Mouse (Mus musculus) myocyte (in vitro differentiated cells): Measurements from ENCODE around the gene Creb5. TPM values are rescaled to one million over a fixed set of nuclear protein-coding genes. Genes with fewer than 3 reads are reported as not detected.

Experiments
- H3K27me3 ChIP-seq: one replicate; pipeline ENCODE4 v1.6.1; 2011; ENCODE audit not compliant: control insufficient read depth, insufficient read depth, insufficient read length
- H3K36me3 ChIP-seq: one replicate; pipeline ENCODE4 v1.6.1; 2011; ENCODE audit not compliant: control insufficient read depth, insufficient read depth
- H3K4me2 ChIP-seq: one replicate; pipeline ENCODE4 v1.6.1; 2011; ENCODE audit warnings: low read depth, control low read depth
- H3K4me3 ChIP-seq: one replicate; pipeline ENCODE4 v1.5.1; 2011; ENCODE audit warnings: mild to moderate bottlenecking, control low read depth, moderate library complexity
- H3K79me2 ChIP-seq: one replicate; pipeline ENCODE4 v1.6.1; 2011; ENCODE audit not compliant: control insufficient read depth, insufficient read depth
- H3ac ChIP-seq: one replicate; pipeline ENCODE4 v1.6.1; 2011; ENCODE audit not compliant: control insufficient read depth, insufficient read length
- CEBPB ChIP-seq: IDR thresholded peaks from 2 replicates; pipeline ENCODE4 v1.6.1; 2011; ENCODE audit warnings: mild to moderate bottlenecking, moderate library complexity; ENCODE audit not compliant: poor library complexity, insufficient read depth, severe bottlenecking
- E2F4 ChIP-seq: IDR thresholded peaks from one replicate; pipeline ENCODE4 v1.6.1; 2011; ENCODE audit warnings: mild to moderate bottlenecking, control low read depth, moderate library complexity; ENCODE audit not compliant: insufficient read depth
- MAX ChIP-seq: IDR thresholded peaks from one replicate; pipeline ENCODE4 v1.6.1; 2011; ENCODE audit warnings: low read depth, mild to moderate bottlenecking, control low read depth
- MYOD1 ChIP-seq, 3 experiments: IDR thresholded peaks; one replicate each; pipeline ENCODE4 v1.6.1; 2011; ENCODE audit warnings: control low read depth in 2 of 3, low read depth in 2 of 3, mild to moderate bottlenecking in 2 of 3, moderate library complexity in 1 of 3; ENCODE audit not compliant: insufficient read length in 2 of 3, control insufficient read depth in 1 of 3
- MYOG ChIP-seq, 3 experiments: IDR thresholded peaks; one replicate each; pipeline ENCODE4 v1.6.1; 2011; ENCODE audit warnings: control low read depth in 2 of 3, low read depth in 2 of 3, mild to moderate bottlenecking in 2 of 3; ENCODE audit not compliant: insufficient read length in 2 of 3, control insufficient read depth in 1 of 3, insufficient read depth in 1 of 3
- POLR2A ChIP-seq: IDR thresholded peaks from one replicate; pipeline ENCODE4 v1.6.1; 2011; ENCODE audit warnings: low read depth, mild to moderate bottlenecking, control low read depth, moderate library complexity; ENCODE audit not compliant: insufficient read length
- POLR2AphosphoS2 ChIP-seq: IDR thresholded peaks from one replicate; pipeline ENCODE4 v1.6.1; 2011; ENCODE audit warnings: low read depth, control low read depth; ENCODE audit not compliant: insufficient read length
- REST ChIP-seq: IDR thresholded peaks from one replicate; pipeline ENCODE4 v1.6.1; 2011; ENCODE audit warnings: mild to moderate bottlenecking, control low read depth, moderate library complexity; ENCODE audit not compliant: insufficient read depth, insufficient read length
- SRF ChIP-seq: IDR thresholded peaks from one replicate; pipeline ENCODE4 v1.6.1; 2011; ENCODE audit warnings: low read depth; ENCODE audit not compliant: control insufficient read depth, insufficient read length
- TCF12 ChIP-seq: IDR thresholded peaks from one replicate; pipeline ENCODE4 v1.6.1; 2011; ENCODE audit warnings: mild to moderate bottlenecking, control low read depth; ENCODE audit not compliant: poor library complexity, insufficient read depth, severe bottlenecking
- TCF3 ChIP-seq: IDR thresholded peaks from one replicate; pipeline ENCODE4 v1.6.1; 2011; ENCODE audit warnings: low read depth, control low read depth; ENCODE audit not compliant: insufficient read length
- USF1 ChIP-seq: IDR thresholded peaks from one replicate; pipeline ENCODE4 v1.6.1; 2011; ENCODE audit warnings: low read depth, mild to moderate bottlenecking, control low read depth, moderate library complexity
- polyA plus RNA-seq: library from polyadenylated mRNA; unstranded; fragments of >200 nt; fragmentation: generic; extraction: Trizol; gene quantifications from one replicate; pipeline ENCODE4 v1.2.1, GENCODE M21; 2012; ENCODE audit warnings: missing spikeins

The Creb5 gene
- polyA plus RNA-seq, 1 experiment, result 1.4 TPM

DNA sequence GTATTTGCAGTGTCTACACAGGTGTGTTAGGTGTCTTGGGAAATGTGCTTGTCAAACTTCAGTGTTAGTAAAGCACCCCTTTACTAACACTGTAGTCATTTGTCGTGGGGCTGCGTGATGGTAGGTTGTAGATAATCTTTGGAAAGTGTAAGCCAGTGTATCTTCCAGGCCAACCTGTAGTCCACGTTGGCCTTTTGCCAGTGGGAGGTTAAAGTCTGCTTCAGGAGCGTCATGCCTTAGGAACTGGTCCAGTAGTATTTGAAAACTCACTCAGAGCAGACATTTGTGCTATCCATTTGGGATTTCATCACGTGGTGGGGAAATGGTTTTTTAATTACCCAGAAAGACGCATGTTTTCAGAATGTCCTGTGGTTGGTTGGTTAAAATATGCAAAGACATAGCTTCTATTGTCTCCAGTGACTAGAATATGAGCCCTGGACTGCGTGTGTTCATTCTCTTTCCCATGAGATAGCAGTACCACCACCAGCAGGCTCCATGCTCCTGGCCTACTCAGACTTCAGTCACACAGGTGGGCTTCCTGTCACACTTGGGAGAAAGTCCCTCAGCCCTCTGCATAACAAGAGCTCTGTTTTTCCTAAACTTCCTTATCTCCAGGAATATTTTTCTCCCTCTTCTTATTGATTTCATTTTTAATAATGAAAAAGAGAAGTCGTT lies 212.7 kb downstream of the Creb5 start:
- Histone ChIP-seq H3K4me2 (no peak overlapping the region), H3K4me3 (no peak overlapping the region), H3K79me2 (no peaks in the 10 kb centered on the region), H3ac (no peak overlapping the region), H3K36me3 (no peaks in the 10 kb centered on the region), H3K27me3 (no peaks in the 10 kb centered on the region)
- no peak for TF ChIP-seq MAX
- no peak for TF ChIP-seq REST
- TF ChIP-seq MYOD1 (IDR thresholded peaks at IDR 0.05; ENCODE audit: control insufficient read depth in 1 of 3, insufficient read length in 2 of 3, low read depth in 2 of 3), result no peak
- TF ChIP-seq SRF, result no peak
- no peak for TF ChIP-seq USF1
- no peak for TF ChIP-seq CEBPB
- no peak for TF ChIP-seq E2F4
- TF ChIP-seq TCF12, result no peak
- TF ChIP-seq MYOG (IDR thresholded peaks at IDR 0.05; ENCODE audit: control insufficient read depth in 1 of 3, insufficient read depth in 1 of 3, insufficient read length in 2 of 3, low read depth in 2 of 3), result no peak
- no peak for TF ChIP-seq POLR2AphosphoS2
- no peak for TF ChIP-seq POLR2A
- no peak for TF ChIP-seq TCF3

DNA sequence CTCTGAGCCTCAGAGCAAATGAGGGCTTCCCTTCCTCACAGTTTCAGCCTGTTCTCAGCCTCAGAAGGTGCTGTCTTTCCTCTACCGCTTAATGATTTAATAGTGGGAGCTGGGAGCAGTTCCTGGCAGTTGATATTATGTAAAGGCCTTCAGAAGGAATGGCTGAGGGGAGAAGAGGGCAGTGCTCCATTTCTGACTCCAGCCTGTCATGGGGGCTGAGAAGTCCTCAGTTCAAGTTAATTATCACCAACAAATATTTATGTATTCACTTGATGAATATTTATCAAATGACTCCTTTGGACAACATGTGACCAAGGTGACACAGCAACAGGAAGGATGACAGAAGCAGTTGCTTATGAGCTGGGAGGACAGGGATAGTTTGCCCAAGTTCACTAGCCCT lies 214.2 kb downstream of the Creb5 start:
- TF ChIP-seq USF1 (no peak), MYOD1 (IDR thresholded peaks at IDR 0.05; ENCODE audit: control insufficient read depth in 1 of 3, insufficient read length in 2 of 3, low read depth in 2 of 3) (no peak), E2F4 (no peak), POLR2AphosphoS2 (no peak), CEBPB (no peak), MYOG (IDR thresholded peaks at IDR 0.05; ENCODE audit: control insufficient read depth in 1 of 3, insufficient read depth in 1 of 3, insufficient read length in 2 of 3, low read depth in 2 of 3) (no peak), TCF12 (no peak), MAX (no peak), POLR2A (no peak), TCF3 (no peak), SRF (no peak), REST (no peak)
- Histone ChIP-seq H3K36me3 (no peaks in the 10 kb centered on the region), H3K4me3 (no peak overlapping the region), H3ac (no peak overlapping the region), H3K27me3 (no peaks in the 10 kb centered on the region), H3K4me2 (no peak overlapping the region), H3K79me2 (no peaks in the 10 kb centered on the region)

GRCm38 (mm10) chr6:53506947-53507564 lies 220.0 kb downstream of the Creb5 start:
- H3K4me3 ChIP-seq, result no peak overlapping the region
- H3K79me2 ChIP-seq, result no peaks in the 10 kb centered on the region
- TF ChIP-seq E2F4 (no peak), MYOG (IDR thresholded peaks at IDR 0.05; ENCODE audit: control insufficient read depth in 1 of 3, insufficient read depth in 1 of 3, insufficient read length in 2 of 3, low read depth in 2 of 3) (no peak), MAX (no peak), CEBPB (no peak), USF1 (no peak), POLR2AphosphoS2 (no peak), TCF12 (no peak), POLR2A (no peak), TCF3 (no peak), REST (no peak), SRF (no peak), MYOD1 (IDR thresholded peaks at IDR 0.05; ENCODE audit: control insufficient read depth in 1 of 3, insufficient read length in 2 of 3, low read depth in 2 of 3) (no peak)
- H3ac ChIP-seq, result no peak overlapping the region
- no peaks in the 10 kb centered on the region for H3K27me3 ChIP-seq
- H3K4me2 ChIP-seq, result peak overlapping the region; percentile 10
- no peaks in the 10 kb centered on the region for H3K36me3 ChIP-seq

GRCm38 (mm10) chr6:53508847-53509494 lies 221.9 kb downstream of the Creb5 start:
- no peak overlapping the region for H3ac ChIP-seq
- TF ChIP-seq E2F4, result no peak
- no peak for TF ChIP-seq TCF12
- TF ChIP-seq TCF3, result no peak
- TF ChIP-seq MYOG (IDR thresholded peaks at IDR 0.05; ENCODE audit: control insufficient read depth in 1 of 3, insufficient read depth in 1 of 3, insufficient read length in 2 of 3, low read depth in 2 of 3), result no peak
- no peak for TF ChIP-seq REST
- TF ChIP-seq CEBPB, result no peak
- no peak for TF ChIP-seq POLR2AphosphoS2
- TF ChIP-seq POLR2A, result no peak
- TF ChIP-seq MAX, result no peak
- TF ChIP-seq USF1, result no peak
- no peak for TF ChIP-seq SRF
- no peaks in the 10 kb centered on the region for H3K36me3 ChIP-seq
- no peak overlapping the region for H3K4me3 ChIP-seq
- H3K4me2 ChIP-seq, result no peak overlapping the region
- H3K79me2 ChIP-seq, result no peaks in the 10 kb centered on the region
- no peaks in the 10 kb centered on the region for H3K27me3 ChIP-seq
